ENCODE assay signal across 9 mouse cellular contexts in genomic region chr6:127359391-127359874, GRCm38 (mm10).
DNase-seq lines count a peak whose midpoint lies in the region; ATAC-seq and TF ChIP-seq lines count a peak whose summit lies in the region.
"Had no signal": no experiment of that assay in that cellular context is flagged by ENCODE, and none has a peak within 500 bp of the region (broad histone marks: within the 10 kb centered on the region; RNA-seq: fewer than 3 reads in every experiment).

No protein-coding gene starts in this region.

- no peaks in the 10 kb centered on the region for H3K9me3 ChIP-seq in ES-E14 (ENCODE audit: control insufficient read depth, insufficient read depth, low read depth, low read length)
- no peaks in the 10 kb centered on the region for H3K9me3 ChIP-seq in liver, embryonic 13.5 days (replicated peaks)
- H3K9me3 ChIP-seq: limb, embryonic 15.5 days had no signal

- no peak overlapping the region for H3K27ac ChIP-seq in ES-E14 (ENCODE audit: insufficient read depth, low read depth, low read length, poor library complexity, severe bottlenecking)
- no peak overlapping the region for H3K27ac ChIP-seq in cerebellum, adult 2 months (ENCODE audit: insufficient read depth, low read length)
- no peak overlapping the region for H3K27ac ChIP-seq in liver, embryonic 13.5 days
- H3K27ac ChIP-seq: limb, embryonic 15.5 days had no signal

- no peak overlapping the region for H3K9ac ChIP-seq in ES-E14 (ENCODE audit: insufficient read depth, low read depth, low read length, poor library complexity, severe bottlenecking)
- no peak overlapping the region for H3K9ac ChIP-seq in liver, embryonic 13.5 days
- H3K9ac ChIP-seq: limb, embryonic 15.5 days had no signal

- peak; percentile 48; the same call in 1 of the 2 replicates for ATAC-seq in liver, embryonic 13.5 days (ENCODE audit: low read depth)

- H3K27me3 ChIP-seq in cerebellum, adult 2 months (ENCODE audit: control insufficient read depth, insufficient read depth, low read length): no peaks in the 10 kb centered on the region
- H3K27me3 ChIP-seq in liver, embryonic 13.5 days: peaks cover 28% of the 10 kb centered on the region; the same call in 1 of the 2 replicates

- H3K4me3 ChIP-seq in ES-E14 (ENCODE audit: insufficient read depth in 1 of 2, low read depth in 1 of 2, low read length in 2 of 2, poor library complexity in 1 of 2, severe bottlenecking in 1 of 2): no peak overlapping the region
- no peak overlapping the region for H3K4me3 ChIP-seq in cerebellum, adult 2 months (replicated peaks; ENCODE audit: insufficient read depth, low read depth, low read length)
- H3K4me3 ChIP-seq in liver, embryonic 13.5 days (replicated peaks): no peak overlapping the region
- H3K4me3 ChIP-seq: limb, embryonic 15.5 days had no signal

- in situ Hi-C loops in ES-E14 (cut with MboI; ENCODE audit: low sequenced_read_pairs in 2 of 2, unreplicated experiment in 2 of 2): loop anchor here in 1 of 2 experiments (25.0 kb wide), 1 partner anchor 222 kb away; no protein-coding TSS in a partner anchor

- TF ChIP-seq CTCF in cerebellum, adult 2 months (IDR thresholded peaks at IDR 0.05; ENCODE audit: borderline replicate concordance, insufficient read depth, low read depth, low read length): peak; percentile 79

- no peak for TF ChIP-seq POLR2A in cerebellum, adult 2 months (IDR thresholded peaks at IDR 0.05; ENCODE audit: borderline replicate concordance, insufficient read depth, low read length)

- H3K4me2 ChIP-seq in liver, embryonic 13.5 days: no peak overlapping the region
- H3K4me2 ChIP-seq: limb, embryonic 15.5 days had no signal

- no peaks in the 10 kb centered on the region for H3K4me1 ChIP-seq in ES-E14 (ENCODE audit: control insufficient read depth in 2 of 2, insufficient read depth in 2 of 2, low read length in 2 of 2, poor library complexity in 1 of 2)
- no peaks in the 10 kb centered on the region for H3K4me1 ChIP-seq in cerebellum, adult 2 months (ENCODE audit: control insufficient read depth, insufficient read depth, low read length)
- H3K4me1 ChIP-seq in liver, embryonic 13.5 days (replicated peaks): peaks cover 10% of the 10 kb centered on the region

- no peaks in the 10 kb centered on the region for H3K36me3 ChIP-seq in ES-E14 (ENCODE audit: control insufficient read depth, insufficient read depth, low read length, poor library complexity, severe bottlenecking)
- no peaks in the 10 kb centered on the region for H3K36me3 ChIP-seq in liver, embryonic 13.5 days
- H3K36me3 ChIP-seq: limb, embryonic 15.5 days had no signal

- 35% methylated on average over 9 of the region's 9 CpGs for WGBS in cerebellum, adult 2 months
- WGBS in liver, embryonic 13.5 days (ENCODE audit: insufficient replicate concordance): 22% methylated on average over 9 of the region's 9 CpGs

- peak; percentile 84 for DNase-seq in B cell, adult 2 months
- DNase-seq in ES-E14 (ENCODE audit: low read depth, low spot score): no peak
- DNase-seq in cerebellum, adult 2 months: peak; percentile 34 to 56
- DNase-seq in frontal cortex, postnatal 36 days (ENCODE audit: low spot score in 2 of 2): peak; percentile 68 to 83
- peak; percentile 75 for DNase-seq in kidney, postnatal 14 days
- DNase-seq in liver, embryonic 13.5 days: peak; percentile 36
- peak; percentile 75 to 86 for DNase-seq in right cerebral cortex, postnatal 10 days (ENCODE audit: low spot score in 2 of 2)
- DNase-seq in yolk sac, embryonic 10.5 days (ENCODE audit: low spot score): no peak

TF ChIP-seq in ES-E14, 5 proteins besides CTCF, POLR2A, EP300 and RAD21:
- TF ChIP-seq CHD2 (IDR thresholded peaks at IDR 0.05; ENCODE audit: low read depth, low read length) (no peak), ZC3H11A (IDR thresholded peaks at IDR 0.05; ENCODE audit: borderline replicate concordance, low read depth, low read length) (peak; percentile 93), ZNF384 (IDR thresholded peaks at IDR 0.05; ENCODE audit: low read depth, low read length) (0 out of 2 replicates have a peak, but pooled peaks have one; percentile 34), MAFK (IDR thresholded peaks at IDR 0.05; ENCODE audit: insufficient read depth, low read depth, low read length) (no peak), HCFC1 (IDR thresholded peaks at IDR 0.05; ENCODE audit: borderline replicate concordance, insufficient read depth, low read length) (no peak)

Comparison
In these comparisons a context has a peak if more than half of its experiments do, and no peak if none do; other contexts are left out.
1. DNase-seq: peak in B cell, adult 2 months (2 of 2), cerebellum, adult 2 months (2 of 2), frontal cortex, postnatal 36 days (2 of 2), kidney, postnatal 14 days (single experiment), liver, embryonic 13.5 days (single experiment) and right cerebral cortex, postnatal 10 days (2 of 2); none in ES-E14 (single experiment) and yolk sac, embryonic 10.5 days (single experiment).